Comparison of ENCODE assay signal across 12 mouse cellular contexts in genomic region chr4:154599977-154600376, GRCm38 (mm10). TPM values are rescaled to one million over a fixed set of nuclear protein-coding genes. Genes with fewer than 3 reads are reported as not detected.
DNase-seq lines count a peak whose midpoint lies in the region; ATAC-seq lines count a peak whose summit lies in the region.
"Had no signal": no experiment of that assay in that cellular context is flagged by ENCODE, and none has a peak within 500 bp of the region (broad histone marks: within the 10 kb centered on the region; RNA-seq: fewer than 3 reads in every experiment).

No protein-coding gene starts in this region.

- peaks cover 21% of the 10 kb centered on the region for H3K4me1 ChIP-seq in embryonic facial prominence, embryonic 14.5 days (ENCODE audit: control insufficient read depth, insufficient read depth, low read length)

- peak; percentile 12 to 25 for DNase-seq in frontal cortex, postnatal 10 days (ENCODE audit: low spot score in 2 of 2)
- peak; percentile 70 for DNase-seq in embryonic facial prominence, embryonic 14.5 days (ENCODE audit: low spot score)
- peak; percentile 28 for DNase-seq in hindlimb bud, embryonic 11.5 days (ENCODE audit: extremely low spot score, low read depth, low spot score)
- peak; percentile 52 for DNase-seq in neural tube, embryonic 10.5 days (ENCODE audit: extremely low spot score, low spot score)
- DNase-seq in thymus, postnatal 0 days (ENCODE audit: low spot score): no peak
- DNase-seq in ovary, adult 18-20 months (ENCODE audit: low spot score): no peak
- DNase-seq: cerebellum, postnatal 25 days; heart, adult 18-20 months; thymus, postnatal 14 days had no signal

- H3K4me3 ChIP-seq in embryonic facial prominence, embryonic 14.5 days (ENCODE audit: low read depth, low read length): no peak overlapping the region

- 24% methylated on average over 10 of the region's 10 CpGs for WGBS in embryonic facial prominence, embryonic 14.5 days

- ATAC-seq in frontal cortex, adult (ENCODE audit: low TSS enrichment): no peak; the same call in 1 of the 2 replicates
- ATAC-seq in embryonic facial prominence, embryonic 14.5 days (ENCODE audit: low read depth): peak; percentile 34; the same call in 1 of the 2 replicates
- no peak for ATAC-seq in activated CD4-positive, CD25-positive, alpha-beta regulatory T cell, adult 4 months
- ATAC-seq: lung, postnatal 0 days had no signal

- no peak overlapping the region for H3K4me2 ChIP-seq in embryonic facial prominence, embryonic 14.5 days (ENCODE audit: low read depth, low read length)

- H3K36me3 ChIP-seq in embryonic facial prominence, embryonic 14.5 days (ENCODE audit: control insufficient read depth, insufficient read depth, low read length): no peaks in the 10 kb centered on the region

- no peaks in the 10 kb centered on the region for H3K27me3 ChIP-seq in embryonic facial prominence, embryonic 14.5 days (replicated peaks; ENCODE audit: control insufficient read depth, insufficient read depth, low read length)

- no peak overlapping the region for H3K9ac ChIP-seq in embryonic facial prominence, embryonic 14.5 days (ENCODE audit: low read depth, low read length)

- no peak overlapping the region for H3K27ac ChIP-seq in embryonic facial prominence, embryonic 14.5 days (replicated peaks; ENCODE audit: low read depth, low read length)

- no peaks in the 10 kb centered on the region for H3K9me3 ChIP-seq in embryonic facial prominence, embryonic 14.5 days (ENCODE audit: control insufficient read depth, low read length)

RNA-seq across cellular contexts. Expression of gene Prdm16, which starts 36.7 kb away (rescaled TPM):
- polyA plus RNA-seq in embryonic facial prominence, embryonic 14.5 days (2014; fragmentation: Nextera tagmentation; extraction: Ambion mirVana): 12.7 and 17.2 TPM in 2 replicates
- 1 to 10 TPM in 1 of 2 experiments, under 1 TPM in 1; 0.41 to 4.1 TPM for polyA plus RNA-seq in activated CD4-positive, CD25-positive, alpha-beta regulatory T cell, adult 4 months (2017; shearing (Covaris generic))
- polyA plus RNA-seq in thymus, postnatal 0 days (2015; fragmentation: Nextera tagmentation; extraction: Ambion mirVana): 6.6 and 7.6 TPM in 2 replicates

Comparison
In these comparisons a context has a peak if more than half of its experiments do, and no peak if none do; other contexts are left out.
1. DNase-seq: peak in frontal cortex, postnatal 10 days (2 of 2), embryonic facial prominence, embryonic 14.5 days (single experiment), hindlimb bud, embryonic 11.5 days (single experiment) and neural tube, embryonic 10.5 days (single experiment); none in thymus, postnatal 0 days (single experiment) and ovary, adult 18-20 months (single experiment).